Mouse (Mus musculus): ENCODE measurements around the gene Hmga1. TPM values are rescaled to one million over a fixed set of nuclear protein-coding genes. Genes with fewer than 3 reads are reported as not detected.

Gene Hmga1
- polyA plus RNA-seq, 1 experiment from 2014 or later, result 329 TPM

DNA sequence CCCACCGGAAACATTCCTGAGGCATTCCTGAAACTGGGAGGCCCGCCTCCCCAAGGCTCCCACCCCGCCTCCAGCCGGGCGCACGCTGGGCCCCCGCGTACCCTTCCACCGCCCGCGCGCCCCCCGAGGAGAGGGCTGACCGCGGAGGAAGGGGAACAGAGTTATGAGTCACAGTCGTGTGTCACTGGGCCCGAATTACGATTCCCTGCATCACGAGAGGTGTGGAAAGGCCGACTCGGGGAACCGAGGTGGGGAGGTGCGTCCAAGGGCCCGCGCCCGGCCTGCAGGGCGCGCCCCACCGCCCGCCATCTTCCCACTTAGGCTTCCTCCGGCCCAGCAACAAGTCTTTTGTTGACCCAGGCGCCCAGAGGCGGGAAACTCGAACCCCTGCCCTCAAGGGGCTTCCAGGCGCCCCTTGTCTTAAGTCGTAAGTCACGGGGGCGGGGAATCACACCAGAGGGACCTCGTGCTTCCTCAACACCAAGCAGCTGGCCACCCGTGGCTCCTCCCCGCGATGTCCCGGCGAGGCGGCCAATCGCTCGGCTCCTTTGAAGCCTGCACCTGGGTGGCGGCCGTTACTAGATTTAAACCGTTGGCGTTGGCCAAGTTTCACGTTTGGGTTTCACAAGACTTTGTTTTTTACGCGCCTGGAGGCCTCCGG, 655 bp upstream of the Hmga1 start:
- 0% methylated on average over 44 of the region's 55 CpGs for WGBS
- H3K4me3 ChIP-seq (ENCODE audit: low read depth, low read length), result peak overlapping the region; percentile 82
- no peak for TF ChIP-seq CTCF (IDR thresholded peaks at IDR 0.05; ENCODE audit: low read depth)
- peaks cover 6% of the 10 kb centered on the region for H3K36me3 ChIP-seq (ENCODE audit: insufficient read depth)
- H3K9me3 ChIP-seq (ENCODE audit: low read depth, low read length), result no peaks in the 10 kb centered on the region
- H3K9ac ChIP-seq, result peak overlapping the region; percentile 64
- ATAC-seq (ENCODE audit: insufficient read depth) (peak; percentile 58), DNase-seq (peak; percentile 91)
- H3K4me2 ChIP-seq, result peak overlapping the region; percentile 89
- no peaks in the 10 kb centered on the region for H3K27me3 ChIP-seq (ENCODE audit: insufficient read depth, low read length)
- peaks cover 13% of the 10 kb centered on the region; the same call in 1 of the 2 replicates for H3K4me1 ChIP-seq (ENCODE audit: insufficient read depth)
- H3K27ac ChIP-seq (ENCODE audit: low read depth), result peak overlapping the region; percentile 96

DNA sequence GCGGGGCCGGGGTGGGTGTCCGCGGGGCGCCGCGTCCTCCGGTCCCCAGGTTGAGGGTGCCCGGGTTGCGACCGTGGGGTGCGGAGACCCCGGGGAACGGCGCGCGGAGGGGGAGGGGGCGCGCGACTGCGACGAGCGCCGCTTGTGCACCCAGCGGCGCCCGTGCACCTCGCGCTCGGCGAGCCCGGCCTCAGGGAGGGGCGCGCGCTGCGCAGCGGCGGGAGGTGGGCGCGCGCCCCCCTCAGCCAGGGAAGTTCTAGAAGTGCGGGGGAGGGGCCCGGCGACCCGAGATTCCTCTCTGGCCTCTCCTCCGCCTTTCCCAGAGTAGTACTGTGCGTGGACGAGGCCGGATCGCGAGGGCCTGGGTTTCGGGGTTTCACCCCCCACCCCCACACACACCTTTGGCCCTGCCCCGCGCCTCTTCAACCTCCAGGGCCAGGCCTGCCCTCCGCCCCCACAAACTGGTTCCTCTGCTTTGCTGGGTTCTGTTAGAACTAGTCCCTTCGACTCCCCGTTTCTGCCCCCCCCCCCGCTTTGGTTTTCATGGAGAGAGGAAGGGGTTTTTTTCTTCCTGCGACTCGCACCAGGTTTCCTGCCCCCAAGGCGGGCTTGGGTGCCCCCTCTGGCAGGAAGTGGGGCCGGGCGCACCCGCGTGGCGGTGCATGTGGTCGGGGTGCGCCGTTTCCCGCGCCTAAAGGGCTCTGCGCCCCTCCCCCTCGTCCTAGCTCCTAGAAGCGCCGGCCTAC, 1.1 kb downstream of the Hmga1 start:
- ATAC-seq (ENCODE audit: insufficient read depth) (peak; percentile 9; the same call in 1 of the 2 replicates), DNase-seq (peak; percentile 82)
- peak overlapping the region; percentile 89 for H3K4me2 ChIP-seq
- peaks cover 22% of the 10 kb centered on the region for H3K36me3 ChIP-seq (ENCODE audit: insufficient read depth)
- TF ChIP-seq CTCF (IDR thresholded peaks at IDR 0.05; ENCODE audit: low read depth), result peak; percentile 34; the same call in 1 of the 2 replicates
- no peaks in the 10 kb centered on the region for H3K9me3 ChIP-seq (ENCODE audit: low read depth, low read length)
- peak overlapping the region; percentile 96 for H3K27ac ChIP-seq (ENCODE audit: low read depth)
- peaks cover 13% of the 10 kb centered on the region; the same call in 1 of the 2 replicates for H3K4me1 ChIP-seq (ENCODE audit: insufficient read depth)
- WGBS, result under 1% methylated on average over 56 of the region's 75 CpGs
- peak overlapping the region; percentile 82 for H3K4me3 ChIP-seq (ENCODE audit: low read depth, low read length)
- no peaks in the 10 kb centered on the region for H3K27me3 ChIP-seq (ENCODE audit: insufficient read depth, low read length)
- H3K9ac ChIP-seq, result peak overlapping the region; percentile 79

DNA sequence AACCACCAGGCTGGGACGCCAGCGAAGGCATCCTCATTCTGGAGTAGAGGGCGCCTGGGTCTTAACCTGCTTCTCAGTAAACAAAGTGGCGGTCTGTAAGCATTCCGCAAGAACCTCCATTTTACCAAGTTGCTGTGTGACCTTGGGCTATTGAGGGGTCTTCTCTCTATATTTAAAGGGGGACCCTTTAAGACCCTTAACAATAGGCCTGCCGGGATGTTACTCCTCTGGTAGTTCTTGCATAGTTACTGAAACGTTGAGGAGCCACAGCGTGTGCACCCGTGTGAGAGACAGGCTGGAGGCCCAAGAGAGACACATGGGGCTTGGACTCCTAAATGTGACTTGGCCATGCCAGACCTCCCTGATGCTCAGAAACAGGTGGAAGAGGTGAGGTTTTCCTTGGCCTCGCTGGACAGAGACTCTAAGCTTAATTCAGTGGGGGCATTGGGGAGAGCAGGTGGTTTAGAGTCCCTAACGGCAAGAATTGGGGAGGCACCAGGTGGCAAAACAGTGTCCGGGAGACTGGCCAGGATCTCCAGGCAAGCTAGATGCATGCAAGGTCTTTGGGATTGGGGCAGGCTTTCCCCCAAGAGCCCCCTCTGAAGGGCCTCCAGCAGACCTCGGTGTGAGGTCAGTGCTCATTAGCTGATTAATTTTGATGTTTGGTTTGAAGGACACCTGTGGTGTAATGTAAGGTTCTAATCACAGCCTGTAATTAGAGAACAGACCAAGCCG, 1.8 kb downstream of the Hmga1 start:
- peak overlapping the region; percentile 96; the same call in 1 of the 2 replicates for H3K27ac ChIP-seq (ENCODE audit: low read depth)
- H3K27me3 ChIP-seq (ENCODE audit: insufficient read depth, low read length), result no peaks in the 10 kb centered on the region
- peak overlapping the region; percentile 79 for H3K9ac ChIP-seq
- H3K9me3 ChIP-seq (ENCODE audit: low read depth, low read length), result no peaks in the 10 kb centered on the region
- DNase-seq (no peak), ATAC-seq (ENCODE audit: insufficient read depth) (no peak)
- no peak for TF ChIP-seq CTCF (IDR thresholded peaks at IDR 0.05; ENCODE audit: low read depth)
- H3K4me2 ChIP-seq, result peak overlapping the region; percentile 89
- H3K36me3 ChIP-seq (ENCODE audit: insufficient read depth), result peaks cover 22% of the 10 kb centered on the region
- 5% methylated on average over 14 of the region's 14 CpGs for WGBS
- peak overlapping the region; percentile 82 for H3K4me3 ChIP-seq (ENCODE audit: low read depth, low read length)
- H3K4me1 ChIP-seq (ENCODE audit: insufficient read depth), result peaks cover 13% of the 10 kb centered on the region; the same call in 1 of the 2 replicates

DNA sequence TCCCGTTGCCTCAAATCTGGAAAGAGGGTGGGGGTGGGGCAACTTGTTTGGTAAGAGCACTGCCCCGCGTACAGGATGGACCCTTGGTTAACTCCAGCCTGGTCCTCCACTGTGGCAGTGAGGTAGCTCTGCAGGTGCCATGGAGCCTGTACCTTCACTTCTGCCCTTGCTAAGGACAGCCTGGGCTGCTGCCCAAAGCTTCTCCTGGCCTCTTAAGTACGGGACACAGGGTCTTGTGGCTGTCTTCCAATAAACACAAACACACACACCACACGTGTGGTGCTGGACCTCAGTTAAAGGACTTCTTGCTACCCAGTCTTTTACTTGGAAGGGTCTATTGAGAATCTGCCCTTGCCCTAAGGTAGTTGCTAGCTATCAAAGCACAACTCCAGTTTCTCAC, 2.5 kb downstream of the Hmga1 start:
- Histone ChIP-seq H3K4me2 (peak overlapping the region; percentile 89), H3K9ac (peak overlapping the region; percentile 79), H3K27ac (ENCODE audit: low read depth) (no peak overlapping the region), H3K4me1 (ENCODE audit: insufficient read depth) (peaks cover 13% of the 10 kb centered on the region; the same call in 1 of the 2 replicates), H3K27me3 (ENCODE audit: insufficient read depth, low read length) (no peaks in the 10 kb centered on the region), H3K4me3 (ENCODE audit: low read depth, low read length) (peak overlapping the region; percentile 82), H3K36me3 (ENCODE audit: insufficient read depth) (peaks cover 22% of the 10 kb centered on the region), H3K9me3 (ENCODE audit: low read depth, low read length) (no peaks in the 10 kb centered on the region)
- WGBS, result 11% methylated on average over 5 of the region's 5 CpGs
- no peak for DNase-seq
- TF ChIP-seq CTCF (IDR thresholded peaks at IDR 0.05; ENCODE audit: low read depth), result no peak
- ATAC-seq (ENCODE audit: insufficient read depth), result no peak

DNA sequence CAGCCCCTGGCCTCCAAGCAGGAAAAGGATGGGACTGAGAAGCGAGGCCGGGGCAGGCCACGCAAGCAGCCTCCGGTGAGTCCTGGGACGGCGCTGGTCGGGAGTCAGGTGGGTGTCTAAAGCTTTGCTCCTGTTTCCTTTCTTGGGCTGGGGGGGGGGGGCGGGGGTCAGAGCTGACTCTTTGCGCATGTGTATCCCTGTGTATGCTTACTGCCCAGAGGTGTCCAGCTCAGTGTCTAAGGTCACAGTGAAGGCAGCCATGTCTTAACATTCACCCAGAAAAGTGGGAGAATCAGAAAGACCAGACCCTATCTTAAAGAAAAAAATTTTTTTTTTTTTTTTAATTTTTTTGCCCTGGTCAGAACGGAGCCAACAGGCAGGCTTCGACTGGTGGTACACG, 3.3 kb downstream of the Hmga1 start:
- Histone ChIP-seq H3K9me3 (ENCODE audit: low read depth, low read length) (no peaks in the 10 kb centered on the region), H3K9ac (no peak overlapping the region), H3K27ac (ENCODE audit: low read depth) (no peak overlapping the region), H3K4me2 (peak overlapping the region; percentile 89; the same call in 1 of the 2 replicates), H3K4me1 (ENCODE audit: insufficient read depth) (peaks cover 15% of the 10 kb centered on the region; the same call in 1 of the 2 replicates), H3K4me3 (ENCODE audit: low read depth, low read length) (no peak overlapping the region), H3K27me3 (ENCODE audit: insufficient read depth, low read length) (no peaks in the 10 kb centered on the region), H3K36me3 (ENCODE audit: insufficient read depth) (peaks cover 22% of the 10 kb centered on the region)
- WGBS, result 58% methylated on average over 12 of the region's 12 CpGs
- DNase-seq, result no peak
- ATAC-seq (ENCODE audit: insufficient read depth), result no peak
- no peak for TF ChIP-seq CTCF (IDR thresholded peaks at IDR 0.05; ENCODE audit: low read depth)

DNA sequence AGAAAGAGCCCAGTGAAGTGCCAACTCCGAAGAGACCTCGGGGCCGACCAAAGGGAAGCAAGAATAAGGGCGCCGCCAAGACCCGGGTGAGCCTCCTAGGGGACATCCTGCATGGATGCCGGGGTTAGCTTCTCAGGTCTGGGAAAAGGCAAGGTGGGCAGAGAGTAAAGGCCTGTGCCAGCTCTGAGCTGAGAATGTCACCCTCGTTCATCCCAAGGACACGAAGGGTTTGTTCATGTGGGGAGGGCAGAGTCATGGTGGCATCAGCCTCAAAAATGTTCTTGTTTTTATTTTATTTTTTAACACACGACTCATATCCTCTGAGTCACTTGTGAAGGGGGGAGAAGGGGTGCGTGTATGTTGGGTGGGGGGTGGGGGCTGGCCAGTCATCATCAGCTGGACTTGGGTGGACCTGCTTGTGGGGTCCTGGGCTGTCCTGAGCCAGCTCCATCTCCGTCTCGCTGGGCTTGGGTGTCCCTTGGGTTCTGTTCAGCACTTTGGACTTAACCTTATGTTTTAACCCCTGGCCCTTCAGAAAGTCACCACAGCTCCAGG, 4.7 kb downstream of the Hmga1 start:
- no peak for ATAC-seq (ENCODE audit: insufficient read depth)

More for the DNA sequence above, 4.7 kb downstream of the Hmga1 start:
- DNase-seq, result no peak
- H3K4me3 ChIP-seq (ENCODE audit: low read depth, low read length), result no peak overlapping the region
- no peaks in the 10 kb centered on the region for H3K9me3 ChIP-seq (ENCODE audit: low read depth, low read length)
- no peak overlapping the region for H3K4me2 ChIP-seq
- no peaks in the 10 kb centered on the region for H3K27me3 ChIP-seq (ENCODE audit: insufficient read depth, low read length)
- H3K27ac ChIP-seq (ENCODE audit: low read depth), result no peak overlapping the region
- H3K9ac ChIP-seq, result no peak overlapping the region
- H3K36me3 ChIP-seq (ENCODE audit: insufficient read depth), result peaks cover 22% of the 10 kb centered on the region
- no peak for TF ChIP-seq CTCF (IDR thresholded peaks at IDR 0.05; ENCODE audit: low read depth)
- peaks cover 15% of the 10 kb centered on the region; the same call in 1 of the 2 replicates for H3K4me1 ChIP-seq (ENCODE audit: insufficient read depth)
- 80% methylated on average over 13 of the region's 13 CpGs for WGBS

All from lung, embryonic 14.5 days (tissue).